Mouse (Mus musculus): ENCODE measurements around the gene Rps26. TPM values are rescaled to one million over a fixed set of nuclear protein-coding genes. Genes with fewer than 3 reads are reported as not detected.

The Rps26 gene
- total RNA-seq, 2 experiments from 2014 or later, result 382 to 405 TPM

DNA sequence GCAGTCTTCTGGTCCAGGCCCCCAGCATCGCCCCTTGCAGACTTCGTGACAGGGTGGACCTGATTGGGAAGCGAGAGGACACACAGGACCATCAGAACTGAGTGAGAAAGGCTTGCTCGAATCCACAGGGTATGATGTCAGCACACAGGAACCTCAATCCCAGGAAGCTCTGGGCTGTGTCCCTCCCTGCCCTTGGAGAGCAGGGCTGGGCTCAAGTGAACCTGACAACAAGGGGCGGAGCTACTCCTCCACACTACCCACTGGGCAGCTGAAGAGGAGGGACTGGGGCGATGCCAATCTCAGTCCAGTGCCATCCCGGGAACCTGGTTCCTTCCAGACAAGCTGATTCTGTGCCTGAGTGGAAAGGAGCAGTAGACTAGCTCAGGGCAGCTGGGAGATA, 42.9 kb downstream of the Rps26 start:
- peak in 1 of 2 experiments; percentile 39 for DNase-seq (ENCODE audit: extremely low spot score in 1 of 2, low spot score in 2 of 2)
- intact Hi-C loops (cut with DNase I), result no loop called here

DNA sequence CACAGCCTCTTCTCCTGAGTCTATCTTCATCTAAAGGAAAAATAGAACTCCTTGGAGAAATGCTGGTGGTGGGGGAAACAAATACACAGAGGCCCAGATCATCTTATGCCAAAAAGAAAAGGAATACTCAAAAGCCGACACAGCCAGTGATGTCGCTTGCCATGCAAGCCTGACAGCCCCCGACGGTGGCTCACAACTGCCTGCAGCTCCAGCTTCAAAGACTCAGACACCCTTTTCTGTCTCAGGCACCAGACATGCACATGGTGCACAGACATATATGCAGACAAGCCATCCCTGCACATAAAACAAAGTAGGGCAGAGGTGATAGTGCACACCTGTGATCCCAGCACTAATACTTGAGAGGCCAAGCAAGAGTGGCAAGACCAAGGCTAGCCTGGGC, 46.8 kb downstream of the Rps26 start:
- intact Hi-C loops (cut with DNase I), result no loop called here
- no peak for DNase-seq (ENCODE audit: extremely low spot score in 1 of 2, low spot score in 2 of 2)

- intact Hi-C loops (cut with DNase I), result no loop called here
- no peak for DNase-seq (ENCODE audit: extremely low spot score in 1 of 2, low spot score in 2 of 2)
Observed at GRCm38 (mm10) chr10:128579298-128579697, 47.2 kb downstream of the Rps26 start.

DNA sequence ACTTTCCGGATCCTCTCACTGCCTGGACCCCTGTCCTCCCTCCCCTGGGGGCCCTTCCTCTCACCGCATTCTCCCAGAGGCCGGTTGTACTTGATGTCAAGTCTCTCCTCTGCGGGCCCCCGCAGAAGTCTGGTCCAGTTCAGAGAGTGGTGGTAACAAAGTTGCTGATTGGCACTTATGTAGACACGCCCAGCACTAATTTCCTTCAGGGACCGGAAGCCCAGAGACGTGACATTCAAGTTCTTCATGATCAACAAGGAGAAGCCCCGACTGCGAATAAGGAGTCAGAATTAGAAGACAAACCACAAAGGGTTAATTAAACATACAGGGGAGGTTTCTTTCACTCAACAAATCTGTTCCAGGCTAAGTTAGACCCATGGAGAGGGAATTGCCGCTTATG, 48.2 kb downstream of the Rps26 start:
- intact Hi-C loops (cut with DNase I), result no loop called here
- DNase-seq (ENCODE audit: extremely low spot score in 1 of 2, low spot score in 2 of 2), result no peak

- DNase-seq (ENCODE audit: extremely low spot score in 1 of 2, low spot score in 2 of 2), result no peak
- intact Hi-C loops (cut with DNase I), result no loop called here
Observed at GRCm38 (mm10) chr10:128575063-128575462, 51.5 kb downstream of the Rps26 start.

Small RNA genes lying within 50 kb of the gene (microRNA-seq; reads per million reads assigned to microRNA genes)
- not detected for gene Mir6917

Other genes starting within 250 kb of the Rps26 start
- 10 to 100 TPM; 74.4 TPM for gene Ankrd52, start 249.6 kb downstream of the Rps26 start, total RNA-seq (2021)
- under 1 TPM; 0.56 to 0.69 TPM for gene Slc39a5, start 225.5 kb downstream of the Rps26 start, total RNA-seq (2021)
- 10 to 100 TPM; 88.5 to 93.8 TPM for gene Nabp2, start 215.3 kb downstream of the Rps26 start, total RNA-seq (2021)
- gene Rnf41, start 215.1 kb downstream of the Rps26 start, total RNA-seq (2021), result 10 to 100 TPM; 79.3 to 81.6 TPM
- gene Smarcc2, start 167.5 kb downstream of the Rps26 start, total RNA-seq (2021), result 100 to 1,000 TPM; 204 to 226 TPM
- 100 to 1,000 TPM; 602 to 610 TPM for gene Myl6, start 132.6 kb downstream of the Rps26 start, total RNA-seq (2021)
- gene Myl6b, start 128.1 kb downstream of the Rps26 start, total RNA-seq (2021), result 10 to 100 TPM; 30.9 to 34.1 TPM
- gene Esyt1, start 100.9 kb downstream of the Rps26 start, total RNA-seq (2021), result 1 to 10 TPM; 8.9 to 9.3 TPM
- gene Zc3h10, start 79.0 kb downstream of the Rps26 start, total RNA-seq (2021), result 10 to 100 TPM; 10.8 to 10.9 TPM
- 1,000 to 10,000 TPM; 2,483 to 2,553 TPM for gene Rpl41, start 77.4 kb downstream of the Rps26 start, total RNA-seq (2021)
- 10 to 100 TPM; 80.0 to 83.7 TPM for gene Pa2g4, start 60.8 kb downstream of the Rps26 start, total RNA-seq (2021)
- 1 to 10 TPM; 1.1 to 2.2 TPM for gene Erbb3, start 37.1 kb downstream of the Rps26 start, total RNA-seq (2021)
- 10 to 100 TPM; 18.5 to 19.8 TPM for gene Ikzf4, start 19.2 kb upstream of the Rps26 start, total RNA-seq (2021)
- gene Suox, start 47.3 kb upstream of the Rps26 start, total RNA-seq (2021), result 10 to 100 TPM; 11.1 to 11.8 TPM
- gene Rab5b, start 69.5 kb upstream of the Rps26 start, total RNA-seq (2021), result 100 to 1,000 TPM; 120 to 121 TPM
- gene Pmel, start 77.4 kb upstream of the Rps26 start, total RNA-seq (2021), result under 1 TPM; 0.51 to 0.63 TPM
- 1 to 10 TPM; 4.3 to 4.7 TPM for gene Cdk2, start 78.3 kb upstream of the Rps26 start, total RNA-seq (2021)
- 1 to 10 TPM; 5.7 to 5.8 TPM for gene Dgka, start 118.1 kb upstream of the Rps26 start, total RNA-seq (2021)
- gene Pym1, start 121.1 kb upstream of the Rps26 start, total RNA-seq (2021), result 10 to 100 TPM; 34.3 to 34.6 TPM
- under 1 TPM; 0.49 to 0.59 TPM for gene Mmp19, start 164.2 kb upstream of the Rps26 start, total RNA-seq (2021)
- gene Dnajc14, start 177.3 kb upstream of the Rps26 start, total RNA-seq (2021), result 10 to 100 TPM; 61.9 to 63.1 TPM
- 10 to 100 TPM; 12.2 to 12.5 TPM for gene Tmem198b, start 177.6 kb upstream of the Rps26 start, total RNA-seq (2021)
- 10 to 100 TPM; 37.4 to 42.2 TPM for gene Sarnp, start 190.6 kb upstream of the Rps26 start, total RNA-seq (2021)
- 1 to 10 TPM; 4.4 to 6.7 TPM for gene Ormdl2, start 194.9 kb upstream of the Rps26 start, total RNA-seq (2021)

Data from left cerebral cortex, postnatal 10 days (tissue).